Comparison of ENCODE assay signal across 28 mouse cellular contexts in the genomic region with DNA sequence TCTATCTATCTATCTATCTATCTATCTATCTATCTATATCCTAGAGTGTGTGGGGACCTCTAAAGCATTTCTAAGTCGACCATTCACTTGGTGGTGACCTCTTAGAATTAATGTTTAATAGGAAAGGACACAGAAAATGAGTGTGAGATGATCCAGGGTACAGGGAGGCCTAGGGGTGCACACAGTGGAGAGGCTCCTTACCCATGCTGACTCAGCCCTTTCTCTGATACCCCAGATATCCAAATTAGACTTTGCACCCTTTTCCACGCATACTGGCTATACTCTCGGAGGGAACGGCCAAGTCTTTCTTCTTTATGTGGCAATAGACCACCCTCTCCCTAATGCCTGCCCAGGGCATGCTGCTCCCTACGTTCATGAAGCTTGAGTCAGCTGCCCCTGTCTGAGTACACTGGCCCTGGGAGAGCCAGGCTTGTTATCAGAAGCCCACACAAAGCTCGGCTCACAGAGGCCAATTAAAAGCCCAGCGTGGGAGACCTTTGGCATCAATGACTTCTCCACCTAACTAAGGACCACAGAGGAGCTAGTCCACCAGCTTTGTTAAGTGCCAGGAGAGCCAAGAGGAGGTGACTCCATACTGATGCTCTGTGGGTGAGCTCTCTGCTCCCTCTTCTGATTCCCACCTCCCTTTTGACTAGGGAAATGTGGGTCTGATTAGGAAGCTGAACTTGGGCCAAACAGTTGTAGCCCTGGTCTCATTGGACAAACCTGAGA.
A peak's percentile ranks its signal among the peaks of the same experiment; 100 is the strongest.
DNase-seq lines count a peak whose midpoint lies in the region; ATAC-seq and TF ChIP-seq lines count a peak whose summit lies in the region.
"Had no signal": no experiment of that assay in that cellular context is flagged by ENCODE, and none has a peak within 500 bp of the region (broad histone marks: within the 10 kb centered on the region; RNA-seq: fewer than 3 reads in every experiment).

No protein-coding gene starts in this region.

- no peak for TF ChIP-seq CTCF in kidney, adult 2 months (conservative IDR thresholded peaks at IDR 0.05; ENCODE audit: insufficient read depth, insufficient read length, low read depth, low read length)

- no peak overlapping the region for H3K9ac ChIP-seq in forebrain, embryonic 14.5 days (ENCODE audit: low read length)
- H3K9ac ChIP-seq in kidney, embryonic 14.5 days (ENCODE audit: low read depth, low read length), result no peak overlapping the region
- no peak overlapping the region for H3K9ac ChIP-seq in intestine, embryonic 15.5 days
- H3K9ac ChIP-seq: heart, embryonic 15.5 days; hindbrain, embryonic 12.5 days; kidney, embryonic 15.5 days; liver, embryonic 14.5 days; midbrain, embryonic 15.5 days; neural tube, embryonic 15.5 days; stomach, embryonic 15.5 days had no signal

- peak; percentile 8 for DNase-seq in forebrain, embryonic 14.5 days (ENCODE audit: low spot score)
- no peak for DNase-seq in forebrain, embryonic 10.5 days (ENCODE audit: extremely low spot score, low spot score)
- peak; percentile 34 for DNase-seq in kidney, adult 2 months
- no peak for DNase-seq in ovary, adult 18-20 months (ENCODE audit: low spot score)
- no peak for DNase-seq in cerebellum, postnatal 36 days
- DNase-seq: adrenal gland, postnatal 36 days; cerebellum, adult 2 months; cerebellum, postnatal 14 days; gastrocnemius, postnatal 25 days; heart, adult 11 months; kidney, postnatal 4 days; layer of hippocampus, postnatal 36 days; liver; lung, adult 2 months; right cerebral cortex, postnatal 25 days; thymus, postnatal 14 days had no signal

- no peaks in the 10 kb centered on the region for H3K4me1 ChIP-seq in forebrain, embryonic 14.5 days (ENCODE audit: control insufficient read depth, insufficient read depth, low read length)
- H3K4me1 ChIP-seq in forebrain, embryonic 10.5 days, result peaks cover 12% of the 10 kb centered on the region; the same call in 1 of the 2 replicates
- H3K4me1 ChIP-seq in kidney, adult 2 months (ENCODE audit: control insufficient read depth, insufficient read depth, low read length), result peaks cover 9% of the 10 kb centered on the region; the same call in 1 of the 2 replicates
- 0 out of 2 replicates have a peak, but pooled peaks cover 5% of the 10 kb centered on the region for H3K4me1 ChIP-seq in kidney, embryonic 14.5 days (ENCODE audit: control insufficient read depth, insufficient read depth, low read length)
- no peaks in the 10 kb centered on the region; the same call in 1 of the 2 replicates for H3K4me1 ChIP-seq in intestine, embryonic 15.5 days (replicated peaks)
- H3K4me1 ChIP-seq: hindbrain, embryonic 12.5 days; midbrain, embryonic 15.5 days; neural tube, embryonic 15.5 days had no signal

- 55% methylated on average over 7 of the region's 7 CpGs for WGBS in forebrain, embryonic 14.5 days
- WGBS in forebrain, embryonic 10.5 days, result 69% methylated on average over 7 of the region's 7 CpGs
- 51% methylated on average over 7 of the region's 7 CpGs for WGBS in kidney, adult 2 months
- WGBS in kidney, embryonic 14.5 days, result 69% methylated on average over 7 of the region's 7 CpGs
- WGBS in intestine, embryonic 15.5 days, result 61% methylated on average over 7 of the region's 7 CpGs

- no peak overlapping the region for H3K4me2 ChIP-seq in forebrain, embryonic 14.5 days (ENCODE audit: low read length)
- no peak overlapping the region for H3K4me2 ChIP-seq in kidney, embryonic 14.5 days (replicated peaks; ENCODE audit: low read depth, low read length)
- H3K4me2 ChIP-seq in intestine, embryonic 15.5 days (replicated peaks), result no peak overlapping the region
- H3K4me2 ChIP-seq: heart, embryonic 15.5 days; hindbrain, embryonic 12.5 days; kidney, embryonic 15.5 days; midbrain, embryonic 15.5 days; neural tube, embryonic 15.5 days; stomach, embryonic 15.5 days had no signal

- no peaks in the 10 kb centered on the region for H3K9me3 ChIP-seq in forebrain, embryonic 14.5 days (replicated peaks; ENCODE audit: control insufficient read depth, low read length)
- H3K9me3 ChIP-seq in forebrain, embryonic 10.5 days, result no peaks in the 10 kb centered on the region
- H3K9me3 ChIP-seq in kidney, embryonic 14.5 days (ENCODE audit: control insufficient read depth, low read length), result no peaks in the 10 kb centered on the region
- no peaks in the 10 kb centered on the region for H3K9me3 ChIP-seq in intestine, embryonic 15.5 days
- H3K9me3 ChIP-seq: heart, embryonic 10.5 days; heart, embryonic 15.5 days; hindbrain, embryonic 12.5 days; kidney, embryonic 15.5 days; midbrain, embryonic 15.5 days; neural tube, embryonic 15.5 days; stomach, embryonic 15.5 days had no signal

- no peaks in the 10 kb centered on the region for H3K36me3 ChIP-seq in forebrain, embryonic 14.5 days (ENCODE audit: control insufficient read depth, insufficient read depth, low read length)
- no peaks in the 10 kb centered on the region for H3K36me3 ChIP-seq in forebrain, embryonic 10.5 days (replicated peaks)
- no peaks in the 10 kb centered on the region for H3K36me3 ChIP-seq in kidney, adult 2 months (ENCODE audit: control insufficient read depth, insufficient read depth, low read length)
- H3K36me3 ChIP-seq in kidney, embryonic 14.5 days (ENCODE audit: control insufficient read depth, insufficient read depth, low read length), result no peaks in the 10 kb centered on the region
- no peaks in the 10 kb centered on the region for H3K36me3 ChIP-seq in intestine, embryonic 15.5 days
- H3K36me3 ChIP-seq: heart, embryonic 10.5 days; heart, embryonic 15.5 days; hindbrain, embryonic 12.5 days; kidney, embryonic 15.5 days; midbrain, embryonic 15.5 days; neural tube, embryonic 15.5 days; stomach, embryonic 15.5 days had no signal

- H3K4me3 ChIP-seq in forebrain, embryonic 14.5 days (ENCODE audit: low read depth, low read length), result no peak overlapping the region
- no peak overlapping the region for H3K4me3 ChIP-seq in forebrain, embryonic 10.5 days
- H3K4me3 ChIP-seq in kidney, adult 2 months (ENCODE audit: insufficient read depth, low read depth, low read length), result no peak overlapping the region
- H3K4me3 ChIP-seq in kidney, embryonic 14.5 days (ENCODE audit: low read length), result no peak overlapping the region
- no peak overlapping the region for H3K4me3 ChIP-seq in intestine, embryonic 15.5 days (replicated peaks)
- H3K4me3 ChIP-seq: heart, embryonic 10.5 days; heart, embryonic 15.5 days; hindbrain, embryonic 12.5 days; kidney, embryonic 15.5 days; midbrain, embryonic 15.5 days; neural tube, embryonic 15.5 days; stomach, embryonic 15.5 days had no signal

- no peak for TF ChIP-seq POLR2A in kidney, adult 2 months (IDR thresholded peaks at IDR 0.05; ENCODE audit: low read depth, low read length)

- no peak overlapping the region; the same call in 1 of the 2 replicates for H3K27ac ChIP-seq in forebrain, embryonic 14.5 days (ENCODE audit: low read depth, low read length)
- no peak overlapping the region for H3K27ac ChIP-seq in forebrain, embryonic 10.5 days
- H3K27ac ChIP-seq in kidney, adult 2 months (ENCODE audit: insufficient read depth, low read depth, low read length), result no peak overlapping the region
- H3K27ac ChIP-seq in kidney, embryonic 14.5 days (ENCODE audit: low read depth, low read length), result no peak overlapping the region
- H3K27ac ChIP-seq in intestine, embryonic 15.5 days, result no peak overlapping the region
- H3K27ac ChIP-seq: heart, embryonic 10.5 days; heart, embryonic 15.5 days; hindbrain, embryonic 12.5 days; hindbrain, postnatal 0 days; kidney, embryonic 15.5 days; liver, embryonic 14.5 days; macrophage; midbrain, embryonic 15.5 days; neural tube, embryonic 15.5 days; stomach, embryonic 15.5 days had no signal

- H3K27me3 ChIP-seq in forebrain, embryonic 14.5 days (replicated peaks; ENCODE audit: control insufficient read depth, insufficient read depth, low read length), result no peaks in the 10 kb centered on the region
- H3K27me3 ChIP-seq in forebrain, embryonic 10.5 days (ENCODE audit: poor library complexity, severe bottlenecking), result no peaks in the 10 kb centered on the region
- H3K27me3 ChIP-seq in kidney, adult 2 months (replicated peaks; ENCODE audit: control insufficient read depth, insufficient read depth, low read length), result no peaks in the 10 kb centered on the region
- no peaks in the 10 kb centered on the region for H3K27me3 ChIP-seq in kidney, embryonic 14.5 days (ENCODE audit: control insufficient read depth, insufficient read depth, low read length)
- H3K27me3 ChIP-seq in intestine, embryonic 15.5 days (replicated peaks), result no peaks in the 10 kb centered on the region
- H3K27me3 ChIP-seq: heart, embryonic 15.5 days; hindbrain, embryonic 12.5 days; kidney, embryonic 15.5 days; midbrain, embryonic 15.5 days; neural tube, embryonic 15.5 days; stomach, embryonic 15.5 days had no signal

- ATAC-seq in forebrain, embryonic 14.5 days, result no peak
- ATAC-seq in kidney, embryonic 14.5 days (ENCODE audit: low FRiP score, low TSS enrichment), result no peak
- ATAC-seq in intestine, embryonic 15.5 days, result peak; percentile 57
- ATAC-seq: hindbrain, postnatal 0 days; midbrain, embryonic 15.5 days had no signal

Comparison
In these comparisons a context has a peak if more than half of its experiments do, and no peak if none do; other contexts are left out.
1. DNase-seq: peak in forebrain, embryonic 14.5 days (single experiment) and kidney, adult 2 months (single experiment); none in forebrain, embryonic 10.5 days (single experiment), ovary, adult 18-20 months (single experiment) and cerebellum, postnatal 36 days (0 of 2).